10 mouse cellular contexts compared by ENCODE assay signal in the genomic region with DNA sequence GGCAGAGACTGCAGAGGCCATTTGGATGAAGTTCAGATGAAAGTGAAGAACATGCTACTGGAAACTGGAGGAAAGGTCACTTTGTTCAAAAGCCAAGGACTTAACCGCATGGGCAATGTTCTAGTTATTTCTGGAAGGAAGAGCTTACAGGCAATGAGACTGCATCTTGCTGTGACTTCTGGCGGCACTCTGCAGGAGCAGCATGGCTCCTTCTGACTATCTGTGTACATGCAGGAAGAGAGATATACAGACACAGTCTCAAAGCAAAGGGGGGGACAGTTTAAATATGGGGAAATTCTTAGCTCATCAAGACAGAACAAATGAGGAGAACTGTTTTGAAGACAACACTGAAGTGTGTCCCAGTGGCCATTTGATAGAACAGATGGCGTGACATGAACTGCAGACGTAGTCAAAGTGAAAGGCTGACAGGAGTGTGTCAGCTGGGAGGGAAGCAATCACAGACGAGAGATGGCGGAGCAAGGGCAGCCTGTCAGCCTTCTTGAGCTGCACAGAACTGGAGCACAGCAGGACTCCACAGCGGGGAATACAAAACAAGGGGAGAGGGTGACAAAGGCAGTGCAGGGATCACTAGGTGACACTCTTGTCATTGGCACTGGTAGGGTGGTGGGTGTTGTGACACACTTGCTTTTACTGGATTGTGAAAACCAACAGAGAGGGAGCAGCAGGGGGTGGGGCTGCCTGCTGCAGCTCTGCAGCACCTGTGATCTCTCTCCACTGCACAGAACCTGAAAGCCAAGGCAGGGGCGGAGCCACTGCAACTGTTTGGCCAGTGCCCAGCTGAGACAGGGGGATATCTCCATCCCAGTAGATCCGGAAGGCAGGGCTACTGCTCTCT.
DNase-seq lines count a peak whose midpoint lies in the region; ATAC-seq and TF ChIP-seq lines count a peak whose summit lies in the region.
"Had no signal": no experiment of that assay in that cellular context is flagged by ENCODE, and none has a peak within 500 bp of the region (broad histone marks: within the 10 kb centered on the region; RNA-seq: fewer than 3 reads in every experiment).

No protein-coding gene starts in this region.

- peak overlapping the region; percentile 41 for H3K4me3 ChIP-seq in gastrocnemius, adult 2 months
- H3K4me3 ChIP-seq in hindbrain, embryonic 14.5 days (replicated peaks; ENCODE audit: low read length): no peak overlapping the region
- no peak overlapping the region for H3K4me3 ChIP-seq in liver, embryonic 11.5 days (ENCODE audit: low read depth, low read length)
- H3K4me3 ChIP-seq in neural tube, embryonic 15.5 days (replicated peaks): no peak overlapping the region
- H3K4me3 ChIP-seq: embryonic facial prominence, embryonic 13.5 days; limb, embryonic 15.5 days had no signal

- DNase-seq in gastrocnemius, adult 2 months: peak; percentile 56
- no peak for DNase-seq in gastrocnemius, postnatal 36 days
- DNase-seq in adrenal gland, postnatal 10 days: peak; percentile 71
- peak; percentile 42 for DNase-seq in hindbrain, embryonic 14.5 days (ENCODE audit: low spot score)
- no peak for DNase-seq in liver, embryonic 11.5 days (ENCODE audit: low spot score)
- DNase-seq in urinary bladder, adult 2 months (ENCODE audit: low spot score): no peak

- H3K9me3 ChIP-seq in hindbrain, embryonic 14.5 days (ENCODE audit: control insufficient read depth, low read length): no peaks in the 10 kb centered on the region
- H3K9me3 ChIP-seq in liver, embryonic 11.5 days (ENCODE audit: control insufficient read depth, low read length): no peaks in the 10 kb centered on the region
- H3K9me3 ChIP-seq in neural tube, embryonic 15.5 days (replicated peaks): no peaks in the 10 kb centered on the region
- H3K9me3 ChIP-seq: embryonic facial prominence, embryonic 13.5 days; limb, embryonic 15.5 days had no signal

- peak; percentile 62 for ATAC-seq in frontal cortex, adult (ENCODE audit: low TSS enrichment)
- peak; percentile 81 for ATAC-seq in hindbrain, embryonic 14.5 days (ENCODE audit: low FRiP score)
- ATAC-seq in liver, embryonic 11.5 days (replicated peaks; ENCODE audit: low FRiP score): peak; percentile 23; the same call in 1 of the 2 replicates
- peak; percentile 71 for ATAC-seq in neural tube, embryonic 15.5 days (ENCODE audit: low FRiP score)

- 0 out of 2 replicates have a peak, but pooled peaks cover 7% of the 10 kb centered on the region for H3K4me1 ChIP-seq in hindbrain, embryonic 14.5 days (replicated peaks; ENCODE audit: control insufficient read depth, insufficient read depth, low read length)
- peaks cover 4% of the 10 kb centered on the region; the same call in 1 of the 2 replicates for H3K4me1 ChIP-seq in liver, embryonic 11.5 days (replicated peaks; ENCODE audit: control insufficient read depth, insufficient read depth, low read length)
- peaks cover 7% of the 10 kb centered on the region for H3K4me1 ChIP-seq in neural tube, embryonic 15.5 days
- H3K4me1 ChIP-seq: limb, embryonic 15.5 days had no signal

- TF ChIP-seq CTCF in gastrocnemius, adult 2 months (IDR thresholded peaks at IDR 0.05): no peak

- H3K36me3 ChIP-seq in hindbrain, embryonic 14.5 days (replicated peaks; ENCODE audit: control insufficient read depth, insufficient read depth): no peaks in the 10 kb centered on the region
- H3K36me3 ChIP-seq in liver, embryonic 11.5 days (ENCODE audit: control insufficient read depth, insufficient read depth, low read length): no peaks in the 10 kb centered on the region
- no peaks in the 10 kb centered on the region for H3K36me3 ChIP-seq in neural tube, embryonic 15.5 days

- no peak overlapping the region for H3K9ac ChIP-seq in hindbrain, embryonic 14.5 days
- H3K9ac ChIP-seq in liver, embryonic 11.5 days (ENCODE audit: low read depth, low read length): no peak overlapping the region
- 0 out of 2 replicates have a peak overlapping the region, but pooled peaks have one; percentile 11 for H3K9ac ChIP-seq in neural tube, embryonic 15.5 days (replicated peaks)
- H3K9ac ChIP-seq: embryonic facial prominence, embryonic 13.5 days; limb, embryonic 15.5 days had no signal

- 38% methylated on average over 9 of the region's 9 CpGs for WGBS in hindbrain, embryonic 14.5 days
- 70% methylated on average over 9 of the region's 9 CpGs for WGBS in liver, embryonic 11.5 days
- WGBS in neural tube, embryonic 15.5 days: 44% methylated on average over 9 of the region's 9 CpGs

- intact Hi-C loops in gastrocnemius, adult 2 months (cut with DNase I): loop anchor here (5.0 kb wide), 1 partner anchor 92 kb away; no protein-coding TSS in a partner anchor
- intact Hi-C loops in gastrocnemius, postnatal 36 days (cut with DNase I): no loop called here

- peak overlapping the region; percentile 7; the same call in 1 of the 2 replicates for H3K4me2 ChIP-seq in hindbrain, embryonic 14.5 days (replicated peaks)
- no peak overlapping the region for H3K4me2 ChIP-seq in liver, embryonic 11.5 days
- peak overlapping the region; percentile 28 for H3K4me2 ChIP-seq in neural tube, embryonic 15.5 days
- H3K4me2 ChIP-seq: embryonic facial prominence, embryonic 13.5 days; limb, embryonic 15.5 days had no signal

- H3K27me3 ChIP-seq in hindbrain, embryonic 14.5 days (ENCODE audit: control insufficient read depth, insufficient read depth, low read length): no peaks in the 10 kb centered on the region
- no peaks in the 10 kb centered on the region for H3K27me3 ChIP-seq in liver, embryonic 11.5 days (replicated peaks; ENCODE audit: control insufficient read depth, insufficient read depth, low read length)
- H3K27me3 ChIP-seq in neural tube, embryonic 15.5 days (replicated peaks): no peaks in the 10 kb centered on the region
- H3K27me3 ChIP-seq: embryonic facial prominence, embryonic 13.5 days; limb, embryonic 15.5 days had no signal

- H3K27ac ChIP-seq in gastrocnemius, adult 2 months: peak overlapping the region; percentile 88
- peak overlapping the region; percentile 62 for H3K27ac ChIP-seq in hindbrain, embryonic 14.5 days
- H3K27ac ChIP-seq in liver, embryonic 11.5 days (ENCODE audit: low read depth, low read length): no peak overlapping the region
- H3K27ac ChIP-seq in neural tube, embryonic 15.5 days (replicated peaks): peak overlapping the region; percentile 72
- H3K27ac ChIP-seq: embryonic facial prominence, embryonic 13.5 days; limb, embryonic 15.5 days had no signal

Comparison
In these comparisons a context has a peak if more than half of its experiments do, and no peak if none do; other contexts are left out.
1. DNase-seq: peak in gastrocnemius, adult 2 months (single experiment), adrenal gland, postnatal 10 days (single experiment) and hindbrain, embryonic 14.5 days (single experiment); none in gastrocnemius, postnatal 36 days (0 of 2), liver, embryonic 11.5 days (single experiment) and urinary bladder, adult 2 months (single experiment).
2. ATAC-seq: peak in every context shown above with its lines; median percentile 81 in hindbrain, embryonic 14.5 days; 71 in neural tube, embryonic 15.5 days; 62 in frontal cortex, adult; 23 in liver, embryonic 11.5 days.